Mouse (Mus musculus) CD4-positive, CD25-positive, alpha-beta regulatory T cell, adult 2 months (primary cell): Measurements from ENCODE around the gene Robo2.
"Not testable (repeated sequence)": the region's sequence is repeated elsewhere in the genome, so short reads cannot be mapped to it uniquely, and the experiment has no call there.

Experiments used
- DNase-seq: peaks from one replicate; pipeline ENCODE4 v3.0.0-alpha.2; 2012; ENCODE audit warnings: low read depth, low spot score

The Robo2 gene

GRCm38 (mm10) chr16:74084188-74084587 is 327.4 kb downstream of the Robo2 start:
- DNase-seq: no peak

- DNase-seq: no peak
Measured at GRCm38 (mm10) chr16:74072671-74073070, 339.0 kb downstream of the Robo2 start.

GRCm38 (mm10) chr16:74070628-74071027 is 341.0 kb downstream of the Robo2 start:
- no peak for DNase-seq

GRCm38 (mm10) chr16:74065958-74066357 is 345.7 kb downstream of the Robo2 start:
- no peak for DNase-seq

GRCm38 (mm10) chr16:74061951-74062350 is 349.7 kb downstream of the Robo2 start:
- DNase-seq: no peak

- DNase-seq: no peak
Measured at GRCm38 (mm10) chr16:74061479-74061878, 350.1 kb downstream of the Robo2 start.

- DNase-seq: no peak
Measured at GRCm38 (mm10) chr16:74056886-74057285, 354.7 kb downstream of the Robo2 start.

- DNase-seq: no peak
Measured at GRCm38 (mm10) chr16:74056210-74056609, 355.4 kb downstream of the Robo2 start.

- no peak for DNase-seq
Measured at GRCm38 (mm10) chr16:74055061-74055751, 356.4 kb downstream of the Robo2 start.

- DNase-seq: no peak
Measured at GRCm38 (mm10) chr16:74049467-74049866, 362.2 kb downstream of the Robo2 start.

GRCm38 (mm10) chr16:74048980-74049379 is 362.6 kb downstream of the Robo2 start:
- DNase-seq: no peak

- no peak for DNase-seq
Measured at GRCm38 (mm10) chr16:74047232-74047631, 364.4 kb downstream of the Robo2 start.

GRCm38 (mm10) chr16:74040797-74041196 is 370.8 kb downstream of the Robo2 start:
- DNase-seq: not testable (repeated sequence)

GRCm38 (mm10) chr16:74027822-74028221 is 383.8 kb downstream of the Robo2 start:
- DNase-seq: no peak

- DNase-seq: no peak
Measured at GRCm38 (mm10) chr16:74022281-74022978, 389.2 kb downstream of the Robo2 start.

- DNase-seq: no peak
Measured at GRCm38 (mm10) chr16:74005767-74006166, 405.9 kb downstream of the Robo2 start.

GRCm38 (mm10) chr16:74001331-74001730 is 410.3 kb downstream of the Robo2 start:
- DNase-seq: no peak

GRCm38 (mm10) chr16:73991212-73991611 is 420.4 kb downstream of the Robo2 start:
- no peak for DNase-seq

GRCm38 (mm10) chr16:73969573-73969972 is 442.1 kb downstream of the Robo2 start:
- DNase-seq: no peak

- no peak for DNase-seq
Measured at GRCm38 (mm10) chr16:73964366-73964926, 447.2 kb downstream of the Robo2 start.

- DNase-seq: no peak
Measured at GRCm38 (mm10) chr16:73959479-73959970, 452.1 kb downstream of the Robo2 start.

- no peak for DNase-seq
Measured at GRCm38 (mm10) chr16:73958524-73958846, 453.1 kb downstream of the Robo2 start.
